Mouse (Mus musculus): ENCODE measurements around the gene Tmem209. TPM values are rescaled to one million over a fixed set of nuclear protein-coding genes. Genes with fewer than 3 reads are reported as not detected.

The Tmem209 gene
- polyA plus RNA-seq, 1 experiment: 126 TPM

- peaks cover 20% of the 10 kb centered on the region for H3K36me3 ChIP-seq (ENCODE audit: control insufficient read depth, insufficient read depth, low read length, poor library complexity, severe bottlenecking)
- H3K27ac ChIP-seq (ENCODE audit: insufficient read depth, low read length): no peak overlapping the region
- TF ChIP-seq POLR2A (IDR thresholded peaks at IDR 0.05; ENCODE audit: insufficient read depth, low read length): no peak
- no peak for TF ChIP-seq CTCF (IDR thresholded peaks at IDR 0.05; ENCODE audit: low read depth, low read length)
- TF ChIP-seq EP300 (IDR thresholded peaks at IDR 0.05; ENCODE audit: insufficient read depth, low read depth, low read length): no peak
- H3K9ac ChIP-seq (ENCODE audit: low read depth, poor library complexity, severe bottlenecking): no peak overlapping the region
- no peaks in the 10 kb centered on the region for H3K27me3 ChIP-seq (ENCODE audit: control insufficient read depth, insufficient read depth, low read length, poor library complexity, severe bottlenecking)
- H3K4me1 ChIP-seq (ENCODE audit: control insufficient read depth, insufficient read depth, low read length): no peaks in the 10 kb centered on the region
- no peak overlapping the region for H3K4me3 ChIP-seq (ENCODE audit: low read depth, low read length)
- no peaks in the 10 kb centered on the region for H3K9me3 ChIP-seq (replicated peaks; ENCODE audit: control insufficient read depth, insufficient read depth, low read length, poor library complexity, severe bottlenecking)
Measured at GRCm38 (mm10) chr6:30477210-30477714, 32.3 kb downstream of the Tmem209 start.

DNA sequence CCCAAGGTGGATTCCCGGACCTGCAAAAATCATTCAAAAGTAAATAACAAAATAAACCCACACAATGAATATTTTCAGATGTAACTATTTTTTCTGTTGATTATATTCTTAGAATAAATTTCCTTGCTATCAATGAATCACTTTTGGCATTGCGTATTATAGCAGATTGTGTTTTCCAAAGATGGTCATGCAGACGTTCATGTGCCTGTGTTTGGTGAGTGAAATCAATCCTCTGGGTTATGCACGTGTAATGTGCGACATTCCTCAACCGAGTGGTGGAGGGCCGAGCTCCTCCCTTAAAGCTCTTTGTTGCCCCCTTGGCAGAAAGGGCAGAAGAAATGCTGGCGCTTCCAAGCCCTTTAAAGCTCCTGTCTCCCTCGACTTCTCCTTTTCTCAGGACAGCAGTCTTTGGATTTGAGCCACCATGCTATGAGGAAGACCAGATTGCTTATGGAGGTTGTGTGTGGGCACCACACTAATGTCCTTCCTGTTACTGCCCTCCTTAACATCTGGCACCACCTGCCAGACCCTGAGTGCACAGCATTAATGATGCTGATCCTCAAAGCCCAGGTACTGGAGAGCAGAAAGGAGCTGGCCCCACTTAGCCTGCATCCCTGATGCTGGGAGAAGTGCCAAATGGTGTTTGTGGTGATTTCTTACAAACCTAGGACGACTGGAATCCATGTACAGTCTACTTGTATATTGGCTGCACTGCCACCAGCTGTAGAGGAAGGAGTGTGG lies 33.4 kb downstream of the Tmem209 start:
- no peak overlapping the region for H3K4me3 ChIP-seq (ENCODE audit: low read depth, low read length)
- H3K9me3 ChIP-seq (replicated peaks; ENCODE audit: control insufficient read depth, insufficient read depth, low read length, poor library complexity, severe bottlenecking): no peaks in the 10 kb centered on the region
- H3K27ac ChIP-seq (ENCODE audit: insufficient read depth, low read length): no peak overlapping the region
- TF ChIP-seq POLR2A (IDR thresholded peaks at IDR 0.05; ENCODE audit: insufficient read depth, low read length): no peak
- TF ChIP-seq EP300 (IDR thresholded peaks at IDR 0.05; ENCODE audit: insufficient read depth, low read depth, low read length): no peak
- TF ChIP-seq CTCF (IDR thresholded peaks at IDR 0.05; ENCODE audit: low read depth, low read length): no peak
- peaks cover 14% of the 10 kb centered on the region for H3K36me3 ChIP-seq (ENCODE audit: control insufficient read depth, insufficient read depth, low read length, poor library complexity, severe bottlenecking)
- H3K27me3 ChIP-seq (ENCODE audit: control insufficient read depth, insufficient read depth, low read length, poor library complexity, severe bottlenecking): no peaks in the 10 kb centered on the region
- no peak overlapping the region for H3K9ac ChIP-seq (ENCODE audit: low read depth, poor library complexity, severe bottlenecking)
- no peaks in the 10 kb centered on the region for H3K4me1 ChIP-seq (ENCODE audit: control insufficient read depth, insufficient read depth, low read length)

DNA sequence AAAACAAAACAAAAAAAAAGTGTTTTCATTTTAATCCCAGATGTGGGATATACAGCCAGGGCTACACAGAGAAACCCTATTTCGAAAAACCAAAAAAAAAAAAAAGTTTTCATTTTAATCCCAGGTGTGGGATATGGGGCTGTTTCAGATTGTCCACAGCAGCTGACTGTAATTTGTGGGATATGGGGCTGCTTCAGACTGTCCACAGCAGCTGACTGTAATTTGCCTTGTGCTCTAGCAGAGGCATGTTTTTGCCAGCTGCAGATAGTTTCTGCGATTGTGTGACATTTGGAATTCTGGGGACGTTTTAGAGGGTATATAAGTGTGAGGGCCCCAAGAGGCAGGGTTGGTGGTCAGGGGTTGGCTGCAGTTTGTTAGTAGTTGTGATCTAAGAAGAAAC lies 37.9 kb downstream of the Tmem209 start:
- TF ChIP-seq POLR2A (IDR thresholded peaks at IDR 0.05; ENCODE audit: insufficient read depth, low read length) (no peak), EP300 (IDR thresholded peaks at IDR 0.05; ENCODE audit: insufficient read depth, low read depth, low read length) (no peak), CTCF (IDR thresholded peaks at IDR 0.05; ENCODE audit: low read depth, low read length) (no peak)
- H3K27ac ChIP-seq (ENCODE audit: insufficient read depth, low read length): no peak overlapping the region
- H3K27me3 ChIP-seq (ENCODE audit: control insufficient read depth, insufficient read depth, low read length, poor library complexity, severe bottlenecking): no peaks in the 10 kb centered on the region

DNA sequence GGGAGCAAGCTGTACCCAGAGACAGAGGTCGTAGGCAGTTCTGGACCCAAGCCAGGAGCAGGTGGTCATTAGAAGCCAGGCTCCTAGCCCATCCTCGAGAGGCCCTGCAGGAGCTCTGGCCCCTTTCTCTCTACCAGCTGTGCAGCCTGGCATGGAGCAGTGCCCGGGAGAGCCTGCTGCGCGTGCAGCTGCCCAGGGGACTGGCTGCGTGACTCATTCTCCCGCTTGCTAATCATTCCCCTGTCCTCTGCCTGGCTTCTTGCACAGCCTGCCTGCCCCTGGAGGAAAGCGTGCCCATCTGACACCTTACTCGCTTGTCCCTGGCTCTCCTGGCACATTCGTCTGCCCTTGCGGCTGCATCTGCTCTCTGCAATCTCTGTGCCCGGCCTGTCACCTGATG lies 40.2 kb downstream of the Tmem209 start:
- no peaks in the 10 kb centered on the region for H3K4me1 ChIP-seq (ENCODE audit: control insufficient read depth, insufficient read depth, low read length)
- no peak overlapping the region for H3K4me3 ChIP-seq (ENCODE audit: low read depth, low read length)
- no peak overlapping the region; the same call in 1 of the 2 replicates for H3K9ac ChIP-seq (ENCODE audit: low read depth, poor library complexity, severe bottlenecking)
- TF ChIP-seq EP300 (IDR thresholded peaks at IDR 0.05; ENCODE audit: insufficient read depth, low read depth, low read length) (no peak), POLR2A (IDR thresholded peaks at IDR 0.05; ENCODE audit: insufficient read depth, low read length) (no peak), CTCF (IDR thresholded peaks at IDR 0.05; ENCODE audit: low read depth, low read length) (no peak)
- H3K27ac ChIP-seq (ENCODE audit: insufficient read depth, low read length): no peak overlapping the region
- H3K27me3 ChIP-seq (ENCODE audit: control insufficient read depth, insufficient read depth, low read length, poor library complexity, severe bottlenecking): no peaks in the 10 kb centered on the region
- H3K36me3 ChIP-seq (ENCODE audit: control insufficient read depth, insufficient read depth, low read length, poor library complexity, severe bottlenecking): no peaks in the 10 kb centered on the region
- H3K9me3 ChIP-seq (replicated peaks; ENCODE audit: control insufficient read depth, insufficient read depth, low read length, poor library complexity, severe bottlenecking): no peaks in the 10 kb centered on the region

More for the DNA sequence above, 37.9 kb downstream of the Tmem209 start:
- no peaks in the 10 kb centered on the region for H3K4me1 ChIP-seq (ENCODE audit: control insufficient read depth, insufficient read depth, low read length)
- H3K9me3 ChIP-seq (replicated peaks; ENCODE audit: control insufficient read depth, insufficient read depth, low read length, poor library complexity, severe bottlenecking): no peaks in the 10 kb centered on the region
- no peak overlapping the region for H3K9ac ChIP-seq (ENCODE audit: low read depth, poor library complexity, severe bottlenecking)
- no peak overlapping the region for H3K4me3 ChIP-seq (ENCODE audit: low read depth, low read length)
- H3K36me3 ChIP-seq (ENCODE audit: control insufficient read depth, insufficient read depth, low read length, poor library complexity, severe bottlenecking): no peaks in the 10 kb centered on the region

GRCm38 (mm10) chr6:30468684-30469083 lies 40.9 kb downstream of the Tmem209 start:
- Histone ChIP-seq H3K27me3 (ENCODE audit: control insufficient read depth, insufficient read depth, low read length, poor library complexity, severe bottlenecking) (no peaks in the 10 kb centered on the region), H3K4me3 (ENCODE audit: low read depth, low read length) (peak overlapping the region; percentile 28), H3K9ac (ENCODE audit: low read depth, poor library complexity, severe bottlenecking) (peak overlapping the region; percentile 24), H3K36me3 (ENCODE audit: control insufficient read depth, insufficient read depth, low read length, poor library complexity, severe bottlenecking) (no peaks in the 10 kb centered on the region), H3K9me3 (replicated peaks; ENCODE audit: control insufficient read depth, insufficient read depth, low read length, poor library complexity, severe bottlenecking) (no peaks in the 10 kb centered on the region), H3K27ac (ENCODE audit: insufficient read depth, low read length) (no peak overlapping the region), H3K4me1 (ENCODE audit: control insufficient read depth, insufficient read depth, low read length) (peaks cover 3% of the 10 kb centered on the region)
- TF ChIP-seq EP300 (IDR thresholded peaks at IDR 0.05; ENCODE audit: insufficient read depth, low read depth, low read length) (no peak), CTCF (IDR thresholded peaks at IDR 0.05; ENCODE audit: low read depth, low read length) (peak; percentile 42)

- peaks cover 3% of the 10 kb centered on the region for H3K4me1 ChIP-seq (ENCODE audit: control insufficient read depth, insufficient read depth, low read length)
- H3K27ac ChIP-seq (ENCODE audit: insufficient read depth, low read length): no peak overlapping the region
- H3K27me3 ChIP-seq (ENCODE audit: control insufficient read depth, insufficient read depth, low read length, poor library complexity, severe bottlenecking): no peaks in the 10 kb centered on the region
- no peaks in the 10 kb centered on the region for H3K9me3 ChIP-seq (replicated peaks; ENCODE audit: control insufficient read depth, insufficient read depth, low read length, poor library complexity, severe bottlenecking)
- no peak overlapping the region for H3K9ac ChIP-seq (ENCODE audit: low read depth, poor library complexity, severe bottlenecking)
- no peak overlapping the region for H3K4me3 ChIP-seq (ENCODE audit: low read depth, low read length)
- H3K36me3 ChIP-seq (ENCODE audit: control insufficient read depth, insufficient read depth, low read length, poor library complexity, severe bottlenecking): no peaks in the 10 kb centered on the region
- TF ChIP-seq CTCF (IDR thresholded peaks at IDR 0.05; ENCODE audit: low read depth, low read length): no peak
Measured at GRCm38 (mm10) chr6:30468058-30468457, 41.5 kb downstream of the Tmem209 start.
